Mouse (Mus musculus) Patski (cell line): ENCODE results near the gene Btd. TPM values are rescaled to one million over a fixed set of nuclear protein-coding genes. Genes with fewer than 3 reads are reported as not detected.

ENCODE experiments used
- ATAC-seq: fragments of 100-300 bp; one replicate; pipeline ENCODE4 v1.8.0; 2021
- CTCF ChIA-PET: fragments of 350-600 bp; sonication (Branson Sonifier 250); formaldehyde crosslinking; loops from one replicate; lab custom pipeline; 2022; ENCODE audit warnings: inconsistent platforms; lab: Charles Lee
- POLR2A ChIA-PET: fragments of 350-600 bp; sonication (Branson Sonifier 250); formaldehyde crosslinking; loops from one replicate; lab custom pipeline; 2022; ENCODE audit warnings: antibody characterized with exemption, inconsistent platforms; lab: Charles Lee
- DNase-seq: peaks from one replicate; pipeline ENCODE4 v3.0.0-alpha.2; 2011; ENCODE audit warnings: low read depth, low spot score
- H3K27me3 ChIP-seq: fragments of 371-371 bp; one replicate; pipeline ENCODE4 v1.5.1; 2021
- CTCF ChIP-seq: fragments of 100-300 bp; IDR thresholded peaks from one replicate; pipeline ENCODE4 v1.5.1; 2021
- in situ Hi-C: fragments of 300-500 bp; cut with MboI; formaldehyde crosslinking; loops from 3 replicates; pipeline ENCODE4 v1.11.1; 2018; ENCODE audit warnings: low pct_unique_long_range_greater_than_20kb, mixed read lengths
- polyA plus RNA-seq: library from polyadenylated mRNA; unstranded; gene quantifications from one replicate; pipeline ENCODE4 v1.2.3, GENCODE M21; 2021

The Btd gene
- polyA plus RNA-seq, 1 experiment from 2014 or later: 42.7 TPM

- ChIA-PET POLR2A (interaction anchor here (2.3 kb wide), 1 partner anchor 117 kb away, joined by 6 read pairs; no protein-coding TSS in a partner anchor), CTCF (interaction anchor here (0.9 kb wide), 1 partner anchor 10 kb away, joined by 3 read pairs; no protein-coding TSS in a partner anchor)
- TF ChIP-seq CTCF: no peak
- in situ Hi-C loops: no loop called here
- no peaks in the 10 kb centered on the region for H3K27me3 ChIP-seq
- DNase-seq (no peak), ATAC-seq (no peak)
These were observed 22.7 kb downstream of the Btd start for GRCm38 (mm10) chr14:31663376-31664099.

GRCm38 (mm10) chr14:31664100-31664902 is 23.5 kb downstream of the Btd start:
- no peak for ATAC-seq
- TF ChIP-seq CTCF: no peak
- in situ Hi-C loops: no loop called here
- no peak for DNase-seq
- CTCF ChIA-PET: no interaction called here
- no peaks in the 10 kb centered on the region for H3K27me3 ChIP-seq
- POLR2A ChIA-PET: interaction anchor here (0.6 kb wide), 1 partner anchor 848 kb away, joined by 3 read pairs; no protein-coding TSS in a partner anchor

- H3K27me3 ChIP-seq: no peaks in the 10 kb centered on the region
- ATAC-seq (no peak), DNase-seq (no peak)
- TF ChIP-seq CTCF: no peak
- POLR2A ChIA-PET: interaction anchor here (0.6 kb wide), 1 partner anchor 847 kb away, joined by 3 read pairs; no protein-coding TSS in a partner anchor
- CTCF ChIA-PET: no interaction called here
- in situ Hi-C loops: no loop called here
These were observed 24.2 kb downstream of the Btd start for GRCm38 (mm10) chr14:31664903-31665565.

- DNase-seq (no peak), ATAC-seq (no peak)
- no peak for TF ChIP-seq CTCF
- POLR2A ChIA-PET: no interaction called here
- in situ Hi-C loops: no loop called here
- no peaks in the 10 kb centered on the region for H3K27me3 ChIP-seq
- CTCF ChIA-PET: no interaction called here
These were observed 24.7 kb downstream of the Btd start for GRCm38 (mm10) chr14:31665566-31665940.

GRCm38 (mm10) chr14:31666931-31667705 is 26.3 kb downstream of the Btd start:
- in situ Hi-C loops: no loop called here
- TF ChIP-seq CTCF: no peak
- CTCF ChIA-PET: no interaction called here
- no peaks in the 10 kb centered on the region for H3K27me3 ChIP-seq
- ATAC-seq (no peak), DNase-seq (no peak)
- POLR2A ChIA-PET: no interaction called here

- no peak for TF ChIP-seq CTCF
- in situ Hi-C loops: no loop called here
- ATAC-seq (no peak), DNase-seq (no peak)
- ChIA-PET POLR2A (no interaction called here), CTCF (no interaction called here)
- no peaks in the 10 kb centered on the region for H3K27me3 ChIP-seq
These were observed 26.9 kb downstream of the Btd start for GRCm38 (mm10) chr14:31667741-31668140.

- no peak for ATAC-seq
- no peak for TF ChIP-seq CTCF
- ChIA-PET POLR2A (no interaction called here), CTCF (no interaction called here)
- no peaks in the 10 kb centered on the region for H3K27me3 ChIP-seq
- in situ Hi-C loops: no loop called here
- DNase-seq: no peak
These were observed 27.5 kb downstream of the Btd start for GRCm38 (mm10) chr14:31668326-31668725.

- peak; percentile 70 for ATAC-seq
- DNase-seq: peak; percentile 80
- TF ChIP-seq CTCF: no peak
- POLR2A ChIA-PET: no interaction called here
- H3K27me3 ChIP-seq: no peaks in the 10 kb centered on the region
- CTCF ChIA-PET: interaction anchor here (2.3 kb wide), 1 partner anchor 29 kb away, joined by 4 read pairs; no protein-coding TSS in a partner anchor
- in situ Hi-C loops: no loop called here
These were observed 28.4 kb downstream of the Btd start for GRCm38 (mm10) chr14:31669161-31669611.

GRCm38 (mm10) chr14:31669642-31670490 is 29.0 kb downstream of the Btd start:
- no peaks in the 10 kb centered on the region for H3K27me3 ChIP-seq
- CTCF ChIA-PET: interaction anchor here (0.9 to 2.3 kb wide), 3 partner anchors 8 to 150 kb away, joined by 3 to 4 read pairs (median 3); no protein-coding TSS in a partner anchor
- DNase-seq: peak; percentile 87
- peak; percentile 73 for ATAC-seq
- POLR2A ChIA-PET: interaction anchor here (1.5 kb wide), 1 partner anchor 8 kb away, joined by 6 read pairs; no protein-coding TSS in a partner anchor
- in situ Hi-C loops: no loop called here
- TF ChIP-seq CTCF: no peak
